Mouse (Mus musculus) heart, adult 2 months (tissue): Measurements from ENCODE around the gene Ak1.

ENCODE experiments used
- CTCF ChIP-seq: fragments of 200-600 bp; IDR thresholded peaks from 2 replicates; pipeline ENCODE4 v1.8.1; 2022; ENCODE audit warnings: antibody characterized with exemption, mild to moderate bottlenecking, moderate library complexity
- EP300 ChIP-seq: fragments of 200-500 bp; IDR thresholded peaks from 2 replicates; pipeline ENCODE4 v1.6.1; 2011; ENCODE audit warnings: low read depth, low read length, control low read depth; ENCODE audit not compliant: insufficient read depth
- POLR2A ChIP-seq: fragments of 200-500 bp; IDR thresholded peaks from 2 replicates; pipeline ENCODE4 v1.6.1; 2011; ENCODE audit warnings: mild to moderate bottlenecking, low read depth, low read length, control low read depth; ENCODE audit not compliant: insufficient read depth

DNA sequence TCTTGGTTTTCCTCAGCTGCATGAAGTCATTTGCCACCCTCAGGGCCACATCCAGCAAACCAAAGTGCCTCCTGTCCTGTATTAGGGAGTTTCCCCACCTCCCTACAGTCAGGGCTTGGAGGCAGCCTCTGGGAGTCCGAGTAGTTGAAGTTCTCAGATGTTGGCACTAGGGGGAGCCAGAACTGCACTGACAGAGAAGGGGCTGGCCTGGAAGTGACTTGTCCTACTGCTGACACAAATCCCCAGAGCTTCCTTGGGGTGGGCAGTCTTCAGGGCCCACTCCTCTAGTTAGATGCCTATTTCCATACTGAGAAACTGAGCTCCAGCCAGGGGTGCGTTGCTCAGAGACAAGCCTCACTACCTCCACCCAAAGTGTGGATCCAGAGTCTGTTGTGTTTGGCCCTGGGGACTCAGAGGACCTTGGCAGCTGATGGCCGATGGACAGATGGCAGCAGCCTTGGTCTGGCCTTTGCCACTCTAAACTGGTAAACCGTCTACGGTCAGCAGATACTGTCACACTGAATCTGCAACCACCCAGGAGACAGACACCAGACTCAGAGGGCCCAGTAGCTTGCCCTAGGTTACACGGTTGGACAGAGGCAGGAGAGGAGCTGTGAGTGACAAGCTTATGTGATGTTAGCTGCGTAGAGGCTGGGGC, 10.3 kb downstream of the Ak1 start:
- TF ChIP-seq EP300 = peak; percentile 87
- no peak for TF ChIP-seq POLR2A
- peak; percentile 97 for TF ChIP-seq CTCF
